In genomic region chr15:94276418-94276817, GRCm38 (mm10) we compare ENCODE assay signal across 22 mouse cellular contexts.
DNase-seq lines count a peak whose midpoint lies in the region; ATAC-seq lines count a peak whose summit lies in the region.
"Had no signal": no experiment of that assay in that cellular context is flagged by ENCODE, and none has a peak within 500 bp of the region (broad histone marks: within the 10 kb centered on the region; RNA-seq: fewer than 3 reads in every experiment).

No protein-coding gene starts in this region.

- no peak overlapping the region for H3K9ac ChIP-seq in embryonic facial prominence, embryonic 14.5 days (ENCODE audit: low read depth, low read length)
- H3K9ac ChIP-seq: embryonic facial prominence, embryonic 13.5 days; hindbrain, embryonic 12.5 days; intestine, embryonic 15.5 days; liver, postnatal 0 days; midbrain, embryonic 12.5 days; neural tube, embryonic 15.5 days had no signal

- no peaks in the 10 kb centered on the region for H3K27me3 ChIP-seq in embryonic facial prominence, embryonic 14.5 days (replicated peaks; ENCODE audit: control insufficient read depth, insufficient read depth, low read length)
- no peaks in the 10 kb centered on the region for H3K27me3 ChIP-seq in embryonic facial prominence, embryonic 10.5 days (replicated peaks; ENCODE audit: low read depth, poor library complexity, severe bottlenecking)
- H3K27me3 ChIP-seq: embryonic facial prominence, embryonic 13.5 days; hindbrain, embryonic 12.5 days; intestine, embryonic 15.5 days; midbrain, embryonic 12.5 days; neural tube, embryonic 15.5 days had no signal

- no peak overlapping the region for H3K4me3 ChIP-seq in embryonic facial prominence, embryonic 14.5 days (ENCODE audit: low read depth, low read length)
- H3K4me3 ChIP-seq in embryonic facial prominence, embryonic 10.5 days, result no peak overlapping the region
- H3K4me3 ChIP-seq: embryonic facial prominence, embryonic 13.5 days; forebrain, embryonic 10.5 days; heart, embryonic 10.5 days; hindbrain, embryonic 12.5 days; intestine, embryonic 15.5 days; midbrain, embryonic 12.5 days; neural tube, embryonic 15.5 days had no signal

- peak; percentile 54 for DNase-seq in embryonic facial prominence, embryonic 14.5 days (ENCODE audit: low spot score)
- DNase-seq in embryonic facial prominence, embryonic 10.5 days (ENCODE audit: low spot score), result no peak
- peak; percentile 25 for DNase-seq in right cerebral cortex, adult 18-20 months
- DNase-seq in right cerebral cortex, postnatal 14 days, result no peak
- DNase-seq in naive thymus-derived CD4-positive, alpha-beta T cell, adult 2 months (ENCODE audit: low read depth), result peak; percentile 72
- DNase-seq in cerebellum, adult 9-11 months, result no peak
- no peak for DNase-seq in lung, postnatal 14 days
- DNase-seq: adrenal gland, postnatal 25 days; cerebellum, adult 2 months; heart, postnatal 10 days; liver; liver, postnatal 0 days; lung, postnatal 36 days; retina, postnatal 1 day had no signal

- H3K4me1 ChIP-seq in embryonic facial prominence, embryonic 14.5 days (ENCODE audit: control insufficient read depth, insufficient read depth, low read length), result 0 out of 2 replicates have a peak, but pooled peaks cover 3% of the 10 kb centered on the region
- H3K4me1 ChIP-seq in embryonic facial prominence, embryonic 10.5 days, result 0 out of 2 replicates have a peak, but pooled peaks cover 4% of the 10 kb centered on the region
- H3K4me1 ChIP-seq: embryonic facial prominence, embryonic 13.5 days; forebrain, embryonic 10.5 days; hindbrain, embryonic 12.5 days; intestine, embryonic 15.5 days; midbrain, embryonic 12.5 days; neural tube, embryonic 15.5 days had no signal

- H3K4me2 ChIP-seq in embryonic facial prominence, embryonic 14.5 days (ENCODE audit: low read depth, low read length), result no peak overlapping the region
- H3K4me2 ChIP-seq: embryonic facial prominence, embryonic 13.5 days; hindbrain, embryonic 12.5 days; intestine, embryonic 15.5 days; midbrain, embryonic 12.5 days; neural tube, embryonic 15.5 days had no signal

- no peaks in the 10 kb centered on the region for H3K9me3 ChIP-seq in embryonic facial prominence, embryonic 14.5 days (ENCODE audit: control insufficient read depth, low read length)
- H3K9me3 ChIP-seq in embryonic facial prominence, embryonic 10.5 days, result no peaks in the 10 kb centered on the region
- H3K9me3 ChIP-seq: embryonic facial prominence, embryonic 13.5 days; forebrain, embryonic 10.5 days; heart, embryonic 10.5 days; hindbrain, embryonic 12.5 days; intestine, embryonic 15.5 days; midbrain, embryonic 12.5 days; neural tube, embryonic 15.5 days had no signal

- WGBS in embryonic facial prominence, embryonic 14.5 days, result 50% methylated on average over 8 of the region's 8 CpGs
- WGBS in embryonic facial prominence, embryonic 10.5 days, result 84% methylated on average over 8 of the region's 8 CpGs

- no peaks in the 10 kb centered on the region for H3K36me3 ChIP-seq in embryonic facial prominence, embryonic 14.5 days (ENCODE audit: control insufficient read depth, insufficient read depth, low read length)
- H3K36me3 ChIP-seq in embryonic facial prominence, embryonic 10.5 days (replicated peaks), result no peaks in the 10 kb centered on the region
- H3K36me3 ChIP-seq: embryonic facial prominence, embryonic 13.5 days; forebrain, embryonic 10.5 days; heart, embryonic 10.5 days; hindbrain, embryonic 12.5 days; intestine, embryonic 15.5 days; midbrain, embryonic 12.5 days; neural tube, embryonic 15.5 days had no signal

- 0 out of 2 replicates have a peak overlapping the region, but pooled peaks have one; percentile 10 for H3K27ac ChIP-seq in embryonic facial prominence, embryonic 14.5 days (replicated peaks; ENCODE audit: low read depth, low read length)
- no peak overlapping the region for H3K27ac ChIP-seq in embryonic facial prominence, embryonic 10.5 days (replicated peaks)
- H3K27ac ChIP-seq: embryonic facial prominence, embryonic 13.5 days; forebrain, embryonic 10.5 days; heart, embryonic 10.5 days; hindbrain, embryonic 12.5 days; intestine, embryonic 15.5 days; midbrain, embryonic 12.5 days; neural tube, embryonic 15.5 days had no signal

- no peak for ATAC-seq in embryonic facial prominence, embryonic 14.5 days (ENCODE audit: low read depth)
- peak; percentile 89 for ATAC-seq in activated CD4-positive, CD25-positive, alpha-beta regulatory T cell, adult 4 months
- ATAC-seq: intestine, embryonic 15.5 days; liver, postnatal 0 days had no signal

Comparison
In these comparisons a context has a peak if more than half of its experiments do, and no peak if none do; other contexts are left out.
1. DNase-seq: peak in embryonic facial prominence, embryonic 14.5 days (single experiment), right cerebral cortex, adult 18-20 months (single experiment) and naive thymus-derived CD4-positive, alpha-beta T cell, adult 2 months (single experiment); none in embryonic facial prominence, embryonic 10.5 days (single experiment), right cerebral cortex, postnatal 14 days (single experiment), cerebellum, adult 9-11 months (single experiment) and lung, postnatal 14 days (single experiment).